Comparison of ENCODE assay signal across 8 mouse cellular contexts in genomic region chr17:14206062-14206461, GRCm38 (mm10). TPM values are rescaled to one million over a fixed set of nuclear protein-coding genes. Genes with fewer than 3 reads are reported as not detected.
DNase-seq lines count a peak whose midpoint lies in the region; ATAC-seq lines count a peak whose summit lies in the region.

No protein-coding gene starts in this region.

- no peak overlapping the region for H3K4me2 ChIP-seq in kidney, embryonic 15.5 days
- H3K4me2 ChIP-seq in limb, embryonic 15.5 days = no peak overlapping the region
- no peak overlapping the region for H3K4me2 ChIP-seq in neural tube, embryonic 11.5 days (ENCODE audit: low read depth)

- 29% methylated on average over 3 of the region's 3 CpGs for WGBS in kidney, embryonic 15.5 days
- WGBS in limb, embryonic 15.5 days = 32% methylated on average over 3 of the region's 3 CpGs
- WGBS in neural tube, embryonic 11.5 days = 30% methylated on average over 3 of the region's 3 CpGs

- peak; percentile 39 for DNase-seq in urinary bladder, adult 2 months (ENCODE audit: low spot score)
- no peak for DNase-seq in urinary bladder, postnatal 10 days (ENCODE audit: low spot score)
- peak; percentile 92 to 93 for DNase-seq in cerebellum, postnatal 10 days
- peak; percentile 57 to 79 for DNase-seq in frontal cortex, postnatal 25 days (ENCODE audit: low spot score in 2 of 2)
- DNase-seq in neural tube, embryonic 11.5 days (ENCODE audit: low spot score) = peak; percentile 81
- DNase-seq in urinary bladder, postnatal 25 days (ENCODE audit: low spot score) = peak; percentile 78

- 0 out of 2 replicates have a peak, but pooled peaks have one; percentile 3 for ATAC-seq in kidney, embryonic 15.5 days (replicated peaks; ENCODE audit: low FRiP score)
- ATAC-seq in limb, embryonic 15.5 days (ENCODE audit: insufficient number of reproducible peaks, low FRiP score, low TSS enrichment, low read depth) = 0 out of 2 replicates have a peak, but pooled peaks have one; percentile 26
- peak; percentile 48; the same call in 1 of the 2 replicates for ATAC-seq in neural tube, embryonic 11.5 days (ENCODE audit: insufficient read depth, low FRiP score, low TSS enrichment)

- H3K27ac ChIP-seq in kidney, embryonic 15.5 days = no peak overlapping the region
- no peak overlapping the region for H3K27ac ChIP-seq in limb, embryonic 15.5 days
- no peak overlapping the region for H3K27ac ChIP-seq in neural tube, embryonic 11.5 days (ENCODE audit: low read depth, low read length)

- H3K4me3 ChIP-seq in kidney, embryonic 15.5 days (replicated peaks) = no peak overlapping the region
- H3K4me3 ChIP-seq in limb, embryonic 15.5 days = no peak overlapping the region
- H3K4me3 ChIP-seq in neural tube, embryonic 11.5 days (ENCODE audit: low read depth, low read length) = no peak overlapping the region

- peaks cover 45% of the 10 kb centered on the region for H3K4me1 ChIP-seq in kidney, embryonic 15.5 days
- peaks cover 33% of the 10 kb centered on the region for H3K4me1 ChIP-seq in limb, embryonic 15.5 days
- peaks cover 7% of the 10 kb centered on the region; the same call in 1 of the 2 replicates for H3K4me1 ChIP-seq in neural tube, embryonic 11.5 days (ENCODE audit: control insufficient read depth, insufficient read depth, low read length)

- H3K36me3 ChIP-seq in kidney, embryonic 15.5 days = no peaks in the 10 kb centered on the region
- no peaks in the 10 kb centered on the region for H3K36me3 ChIP-seq in limb, embryonic 15.5 days
- H3K36me3 ChIP-seq in neural tube, embryonic 11.5 days (ENCODE audit: control insufficient read depth, insufficient read depth, low read length) = no peaks in the 10 kb centered on the region

- H3K9me3 ChIP-seq in kidney, embryonic 15.5 days (replicated peaks) = no peaks in the 10 kb centered on the region
- no peaks in the 10 kb centered on the region for H3K9me3 ChIP-seq in limb, embryonic 15.5 days
- no peaks in the 10 kb centered on the region for H3K9me3 ChIP-seq in neural tube, embryonic 11.5 days (ENCODE audit: control insufficient read depth, low read length)

- no peak overlapping the region for H3K9ac ChIP-seq in kidney, embryonic 15.5 days
- no peak overlapping the region for H3K9ac ChIP-seq in limb, embryonic 15.5 days
- H3K9ac ChIP-seq in neural tube, embryonic 11.5 days (ENCODE audit: low read length) = no peak overlapping the region

- H3K27me3 ChIP-seq in kidney, embryonic 15.5 days = peaks cover 55% of the 10 kb centered on the region
- peaks cover 62% of the 10 kb centered on the region for H3K27me3 ChIP-seq in limb, embryonic 15.5 days
- H3K27me3 ChIP-seq in neural tube, embryonic 11.5 days (ENCODE audit: control insufficient read depth, insufficient read depth, low read length) = peaks cover 49% of the 10 kb centered on the region

RNA-seq across cellular contexts. Expression of gene Dact2, which starts 2.0 kb away (rescaled TPM):
- 1.2 and 1.4 TPM in 2 replicates for polyA plus RNA-seq in urinary bladder, adult 2 months (2012; rRNA removed)
- 11.8 and 12.9 TPM in 2 replicates for polyA plus RNA-seq in kidney, embryonic 15.5 days (2015; fragmentation: Nextera tagmentation; extraction: Ambion mirVana)
- polyA plus RNA-seq in limb, embryonic 15.5 days (2015; fragmentation: Nextera tagmentation; extraction: Ambion mirVana) = 0.58 and 1.4 TPM in 2 replicates
- polyA plus RNA-seq in neural tube, embryonic 11.5 days (2014; fragmentation: Nextera tagmentation; extraction: Ambion mirVana) = 1.1 and 1.4 TPM in 2 replicates
